Mouse (Mus musculus) MN1 (cell line): ENCODE data around the gene Pik3r5.

Experiments
- DNase-seq: peaks from one replicate; pipeline ENCODE4 v3.0.0-alpha.2; 2016; ENCODE audit warnings: low spot score

Pik3r5 gene

GRCm38 (mm10) chr11:68485206-68485942 lies 53.5 kb downstream of the Pik3r5 start:
- DNase-seq, result peak; percentile 62

- no peak for DNase-seq
Measured at GRCm38 (mm10) chr11:68486093-68486492, 54.2 kb downstream of the Pik3r5 start.

DNA sequence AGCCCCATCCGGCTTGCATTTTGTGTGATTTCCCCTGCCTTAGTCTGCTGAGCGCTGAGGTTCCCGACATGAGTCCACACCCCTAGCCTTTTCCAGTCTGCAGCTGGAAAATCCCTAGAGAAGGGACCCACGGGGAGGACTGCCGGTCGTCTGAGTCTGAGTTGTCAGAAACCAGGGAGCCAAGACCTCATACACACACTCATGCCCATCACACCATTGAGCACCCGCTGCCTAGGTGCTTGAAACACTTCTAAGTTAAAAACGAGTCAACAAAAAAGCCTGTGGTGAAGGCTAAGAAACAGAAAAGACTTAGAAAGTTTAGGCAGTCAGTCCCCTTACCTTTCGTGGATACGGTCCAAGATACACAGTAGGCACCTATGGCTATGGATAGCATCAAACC lies 55.8 kb downstream of the Pik3r5 start:
- DNase-seq, result no peak

DNA sequence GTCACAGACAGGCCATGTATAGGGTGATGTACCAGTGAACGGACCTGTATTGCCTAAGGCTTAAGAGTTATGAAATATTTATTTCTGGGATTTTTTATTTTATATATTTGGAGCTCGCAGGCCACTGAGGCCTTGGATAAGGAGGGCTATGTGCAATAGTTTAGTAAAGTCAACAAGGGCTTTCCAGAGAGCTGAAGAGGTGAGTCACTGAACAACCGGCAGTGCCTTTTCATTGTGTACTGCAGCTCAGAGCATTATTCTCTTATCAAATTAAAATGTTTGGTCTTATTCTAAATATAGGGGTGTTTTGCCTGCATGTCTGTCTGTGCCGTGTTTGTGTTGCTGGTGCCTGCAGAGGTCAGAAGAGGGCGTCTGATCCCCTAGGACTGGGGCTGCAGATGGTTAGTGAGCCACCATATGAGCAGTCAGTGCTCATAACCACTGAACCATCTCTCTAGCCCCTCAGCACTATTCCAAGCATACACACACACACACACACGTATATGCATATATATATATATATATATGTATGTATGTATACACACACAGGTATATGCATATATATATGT lies 56.4 kb downstream of the Pik3r5 start:
- no peak for DNase-seq

GRCm38 (mm10) chr11:68489236-68489635 lies 57.3 kb downstream of the Pik3r5 start:
- no peak for DNase-seq

- no peak for DNase-seq
Measured at GRCm38 (mm10) chr11:68492592-68492991, 60.7 kb downstream of the Pik3r5 start.

DNA sequence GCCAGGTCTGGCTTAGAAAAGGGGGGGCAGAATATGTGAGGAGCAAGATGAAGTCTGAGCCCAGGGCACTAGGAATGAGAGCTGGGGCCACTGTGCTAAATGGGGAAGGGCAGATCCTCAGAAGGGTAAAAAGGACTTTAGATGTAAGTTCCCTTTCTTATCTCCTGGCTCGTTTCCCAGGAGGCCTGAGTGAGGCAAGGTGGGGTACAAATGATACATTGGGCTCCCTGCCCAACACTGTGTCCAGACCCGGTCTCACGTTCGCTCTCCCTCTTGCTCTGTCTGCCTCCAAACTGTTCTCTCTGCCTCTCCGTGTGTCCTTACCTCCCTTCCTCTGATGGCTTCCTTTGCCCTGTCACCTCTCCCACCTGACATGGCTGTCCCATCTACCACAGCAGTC lies 61.8 kb downstream of the Pik3r5 start:
- DNase-seq, result no peak

DNA sequence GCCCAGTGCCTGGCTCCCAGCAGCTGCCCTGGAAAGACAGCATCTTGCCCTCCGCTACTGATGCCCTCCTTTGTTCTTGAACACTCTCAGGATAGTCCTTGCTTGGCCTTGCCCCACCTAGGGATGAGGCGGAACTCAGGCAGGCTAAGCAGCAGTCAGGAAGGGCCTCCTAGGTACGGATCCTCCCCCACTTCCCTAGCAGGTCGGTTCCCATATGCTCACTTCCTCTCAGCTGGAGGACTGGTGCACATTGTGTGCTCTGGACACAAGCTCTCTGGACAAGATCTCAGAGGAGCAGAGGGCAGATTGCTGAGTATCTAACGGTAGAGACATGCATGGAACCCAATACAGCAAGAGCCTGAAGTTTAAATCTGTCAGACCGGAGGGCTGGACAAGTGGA lies 65.2 kb downstream of the Pik3r5 start:
- no peak for DNase-seq

DNA sequence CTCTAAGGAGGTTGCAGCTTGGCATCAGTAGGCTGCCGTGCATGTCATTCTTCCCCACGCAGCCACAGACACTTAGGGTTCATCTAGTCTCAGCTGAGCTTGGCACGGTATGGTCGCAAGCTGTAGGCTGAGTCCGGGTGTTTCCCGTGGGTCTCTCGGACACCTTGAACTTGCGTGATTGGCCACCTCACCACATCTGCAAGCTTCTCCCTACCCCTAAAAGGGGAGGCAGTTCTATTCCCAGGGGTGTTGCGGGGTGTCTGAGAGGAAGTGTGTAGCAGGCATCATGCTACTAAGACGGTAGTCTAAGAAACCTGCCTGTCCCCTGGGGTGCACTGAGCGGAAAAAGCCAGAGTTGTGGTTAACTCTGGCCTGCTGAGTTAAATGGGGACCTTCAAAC lies 66.6 kb downstream of the Pik3r5 start:
- no peak for DNase-seq

DNA sequence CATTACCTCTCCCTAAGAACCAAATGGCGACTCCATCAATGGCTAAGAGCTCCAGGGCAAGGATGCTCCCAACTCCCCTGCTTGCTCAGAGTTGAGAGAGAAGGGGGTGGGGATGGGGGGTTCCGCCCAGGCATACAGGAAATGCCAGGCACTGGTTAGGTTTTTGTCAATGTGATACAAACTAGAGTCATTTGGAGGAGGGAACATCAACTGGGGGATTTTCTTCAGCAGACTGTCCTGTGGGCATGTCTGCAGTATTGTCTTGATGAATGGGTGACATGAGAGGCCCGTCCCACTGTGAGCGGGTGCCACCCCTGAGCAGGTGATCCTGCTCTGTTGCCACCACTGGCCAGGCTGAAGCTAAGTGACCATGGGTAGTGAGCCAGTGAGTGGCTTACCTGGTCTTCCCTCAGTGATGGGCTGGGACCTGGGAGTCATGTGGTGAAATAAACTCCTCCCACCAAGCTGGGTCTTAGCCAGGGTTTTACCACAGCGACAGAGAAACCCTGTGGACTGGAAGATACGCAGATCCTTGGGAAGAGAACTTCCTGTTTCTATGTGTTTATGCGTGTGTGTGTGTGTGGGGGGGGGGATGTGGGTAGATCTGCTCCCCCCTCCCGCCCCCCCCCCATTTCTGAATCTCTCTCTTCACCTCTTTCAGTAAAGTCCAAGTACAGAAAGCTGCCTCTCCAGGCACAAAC lies 67.2 kb downstream of the Pik3r5 start:
- no peak for DNase-seq

DNA sequence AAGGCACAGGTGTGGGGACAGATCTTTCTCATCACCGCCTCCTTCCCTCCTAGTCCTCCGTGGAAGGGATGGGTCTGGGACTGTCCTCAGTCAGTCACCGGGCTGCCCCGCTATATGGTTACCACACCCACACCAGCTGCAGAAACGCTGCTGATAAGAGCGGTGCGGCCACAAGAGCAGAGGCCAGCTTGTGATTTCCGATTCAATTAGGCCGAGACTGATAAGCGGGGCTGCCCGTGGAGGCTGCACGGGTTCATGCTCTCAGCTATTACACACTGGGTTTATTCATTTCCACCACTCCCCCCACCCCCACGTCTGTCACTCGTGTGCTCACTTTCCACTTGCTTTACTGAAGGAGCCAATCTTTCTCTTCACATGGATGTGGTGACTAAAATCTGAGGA lies 69.0 kb downstream of the Pik3r5 start:
- DNase-seq, result no peak

- no peak for DNase-seq
Measured at GRCm38 (mm10) chr11:68502408-68502807, 70.5 kb downstream of the Pik3r5 start.

DNA sequence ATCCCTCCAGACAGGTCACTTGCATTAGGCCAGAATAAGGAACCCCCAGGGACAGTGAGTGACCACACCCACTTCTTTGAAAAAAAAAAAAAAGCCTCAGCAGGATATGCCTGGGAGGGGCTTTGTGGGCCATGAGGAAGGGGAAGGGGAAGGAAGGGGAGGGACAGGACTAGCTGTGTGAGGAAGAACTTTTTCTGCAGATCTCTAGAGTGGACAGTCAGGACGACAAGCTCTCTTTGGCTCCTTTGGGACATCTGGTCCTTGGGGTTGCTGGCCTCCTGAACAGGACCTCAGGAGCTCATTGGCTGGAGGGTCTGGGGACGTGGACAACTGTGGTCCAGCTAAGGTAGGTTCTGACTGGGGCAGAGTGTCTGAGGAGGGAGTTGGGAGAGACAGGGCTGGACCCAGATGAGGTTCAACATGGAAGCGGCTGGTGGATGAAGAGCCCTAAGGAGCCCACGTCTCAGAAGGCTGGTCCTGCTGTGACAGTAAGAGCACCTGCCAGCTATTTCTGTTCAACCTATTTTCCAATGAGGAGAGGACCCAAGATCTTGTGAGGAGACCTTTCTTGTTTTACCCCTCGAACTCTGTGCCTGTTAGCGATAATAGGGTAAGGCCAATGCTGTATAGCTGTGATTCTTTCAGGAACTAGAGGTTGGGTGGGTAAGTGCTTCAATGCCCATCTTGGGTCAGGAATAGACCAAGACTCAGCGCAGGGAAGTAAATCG lies 71.1 kb downstream of the Pik3r5 start, which contains the start of gene Pik3r6:
Gene Pik3r6 (plus strand): TSS at position 118 of the 728 bp plus-strand sequence.
- DNase-seq, result no peak

DNA sequence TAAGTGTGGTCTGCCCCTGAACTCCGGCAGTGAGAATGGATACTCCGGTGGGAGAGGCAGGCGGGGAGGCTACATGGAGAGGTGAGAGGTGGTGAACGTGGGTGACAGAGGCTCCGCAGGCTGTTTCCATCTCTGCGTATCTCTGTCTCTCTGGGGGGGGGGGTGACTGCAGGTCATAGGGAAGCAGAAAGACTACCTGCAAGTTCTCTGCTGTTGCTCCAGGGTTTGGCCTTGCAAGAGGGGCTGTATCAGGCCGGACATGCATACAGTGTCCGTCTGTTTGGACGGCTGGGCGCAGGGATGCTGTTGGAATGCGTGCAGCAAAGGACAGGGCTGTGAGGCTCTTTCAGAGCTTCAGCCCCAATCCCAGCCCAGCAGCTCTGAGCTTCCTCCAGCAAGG lies 73.0 kb downstream of the Pik3r5 start:
- DNase-seq, result no peak

GRCm38 (mm10) chr11:68507246-68507645 lies 75.3 kb downstream of the Pik3r5 start:
- no peak for DNase-seq

DNA sequence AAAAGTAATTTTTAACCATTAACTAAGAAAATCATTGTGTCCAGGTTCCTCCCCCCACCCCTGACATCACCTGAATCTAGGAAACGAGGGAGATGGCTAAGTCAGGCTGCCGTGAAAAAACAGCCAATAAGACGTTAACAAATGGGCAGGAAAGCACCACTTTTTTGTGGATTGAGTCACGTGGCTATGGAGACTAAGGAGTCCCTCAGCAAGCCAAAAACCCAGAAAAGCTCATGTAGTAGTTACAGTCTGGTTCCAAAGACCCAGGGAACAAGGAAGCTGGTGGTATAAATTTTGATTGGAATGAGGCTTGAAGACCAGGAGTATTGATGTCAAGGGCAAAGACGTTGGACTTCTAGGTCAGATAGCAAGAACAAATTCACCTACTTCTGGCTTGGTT lies 76.7 kb downstream of the Pik3r5 start:
- no peak for DNase-seq

- DNase-seq, result no peak
Measured at GRCm38 (mm10) chr11:68509194-68509593, 77.3 kb downstream of the Pik3r5 start.

- DNase-seq, result no peak
Measured at GRCm38 (mm10) chr11:68513969-68514368, 82.0 kb downstream of the Pik3r5 start.

DNA sequence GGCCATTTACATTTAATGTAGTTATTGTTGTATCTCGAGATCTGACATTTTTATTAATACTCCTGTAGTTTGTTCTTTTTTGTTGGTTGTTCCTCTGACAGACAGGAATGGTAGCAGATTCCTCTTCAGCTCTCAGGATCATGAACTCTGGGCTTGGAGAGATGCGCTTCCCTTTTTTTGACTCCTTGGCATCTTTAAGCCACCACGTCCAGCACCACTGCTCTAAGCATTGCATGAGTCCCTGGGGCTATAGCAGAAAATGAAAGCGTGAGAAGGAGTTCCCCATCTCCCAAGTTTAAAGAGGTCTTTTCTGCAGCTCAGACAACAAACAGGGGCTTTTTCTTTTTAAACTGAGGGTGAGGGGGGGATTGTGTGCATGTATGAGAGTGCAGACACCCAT lies 87.4 kb downstream of the Pik3r5 start:
- no peak for DNase-seq

DNA sequence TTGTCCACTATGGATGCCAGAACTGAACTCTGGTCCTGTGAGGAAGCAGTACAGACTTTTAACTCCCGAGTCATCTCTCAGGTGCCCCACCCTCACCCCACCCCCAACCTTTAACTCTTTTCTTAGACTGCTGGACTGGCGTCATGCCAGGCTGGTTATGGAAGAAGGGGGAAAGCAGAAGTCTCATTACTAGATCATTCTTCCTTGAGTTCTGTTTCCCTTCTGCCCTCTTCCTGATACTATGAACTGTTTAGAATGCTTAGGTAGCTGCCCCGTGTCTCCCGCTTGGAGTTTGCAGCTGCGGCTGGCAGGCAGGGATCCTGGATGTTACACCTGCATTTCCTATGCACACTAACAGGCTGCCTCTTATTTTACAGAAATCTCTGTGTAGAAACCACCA lies 87.9 kb downstream of the Pik3r5 start:
- DNase-seq, result no peak

GRCm38 (mm10) chr11:68520439-68520838 lies 88.5 kb downstream of the Pik3r5 start:
- DNase-seq, result no peak

- DNase-seq, result no peak
Measured at GRCm38 (mm10) chr11:68521352-68521751, 89.4 kb downstream of the Pik3r5 start.

DNA sequence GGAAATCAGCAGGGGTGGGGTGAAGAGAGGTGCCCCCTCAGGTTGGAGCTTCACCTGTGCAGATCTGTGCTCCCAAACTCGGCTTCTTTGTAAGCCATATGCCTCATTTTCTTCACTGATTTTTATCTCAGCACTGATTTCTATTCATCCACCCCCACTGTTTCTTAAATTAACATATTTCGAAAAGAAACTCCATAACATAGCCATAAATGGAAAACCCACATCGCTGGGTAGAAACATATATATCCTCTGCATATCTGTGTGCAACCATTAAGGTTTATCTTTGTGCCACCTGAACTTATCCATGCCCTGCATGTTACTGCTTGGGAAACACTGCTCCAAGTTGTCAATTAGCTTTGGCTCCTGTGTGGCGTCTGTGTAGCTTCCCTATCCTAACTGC lies 94.5 kb downstream of the Pik3r5 start:
- DNase-seq, result no peak
